Mouse (Mus musculus) gastrocnemius, postnatal 10 days (tissue): ENCODE results near the gene Plcb4. TPM values are rescaled to one million over a fixed set of nuclear protein-coding genes. Genes with fewer than 3 reads are reported as not detected.

Experiments
- DNase-seq: peaks from one replicate; pipeline ENCODE4 v3.0.0; 2021; ENCODE audit warnings: mixed read lengths
- long read RNA-seq, 2 experiments: library from polyadenylated mRNA; stranded (forward); transcript quantifications; one replicate each; pipeline ENCODE4 v2.0.0; 2021
- total RNA-seq, 2 experiments: library from RNA; stranded (reverse); gene quantifications; 2 replicates each; pipeline ENCODE4 v1.2.3; 2021

The Plcb4 gene
- total RNA-seq, result 10 to 100 TPM; 32.8 to 39.9 TPM
- long read RNA-seq, experiment 1, partial matches to known transcripts, result 0 of 12 reads
- long read RNA-seq, experiment 1, other reads (novel, unspliced or antisense), result 12 of 12 reads
- long read RNA-seq, experiment 2, partial matches to known transcripts, result 6 of 12 reads
- long read RNA-seq, experiment 2, other reads (novel, unspliced or antisense), result 6 of 12 reads

DNA sequence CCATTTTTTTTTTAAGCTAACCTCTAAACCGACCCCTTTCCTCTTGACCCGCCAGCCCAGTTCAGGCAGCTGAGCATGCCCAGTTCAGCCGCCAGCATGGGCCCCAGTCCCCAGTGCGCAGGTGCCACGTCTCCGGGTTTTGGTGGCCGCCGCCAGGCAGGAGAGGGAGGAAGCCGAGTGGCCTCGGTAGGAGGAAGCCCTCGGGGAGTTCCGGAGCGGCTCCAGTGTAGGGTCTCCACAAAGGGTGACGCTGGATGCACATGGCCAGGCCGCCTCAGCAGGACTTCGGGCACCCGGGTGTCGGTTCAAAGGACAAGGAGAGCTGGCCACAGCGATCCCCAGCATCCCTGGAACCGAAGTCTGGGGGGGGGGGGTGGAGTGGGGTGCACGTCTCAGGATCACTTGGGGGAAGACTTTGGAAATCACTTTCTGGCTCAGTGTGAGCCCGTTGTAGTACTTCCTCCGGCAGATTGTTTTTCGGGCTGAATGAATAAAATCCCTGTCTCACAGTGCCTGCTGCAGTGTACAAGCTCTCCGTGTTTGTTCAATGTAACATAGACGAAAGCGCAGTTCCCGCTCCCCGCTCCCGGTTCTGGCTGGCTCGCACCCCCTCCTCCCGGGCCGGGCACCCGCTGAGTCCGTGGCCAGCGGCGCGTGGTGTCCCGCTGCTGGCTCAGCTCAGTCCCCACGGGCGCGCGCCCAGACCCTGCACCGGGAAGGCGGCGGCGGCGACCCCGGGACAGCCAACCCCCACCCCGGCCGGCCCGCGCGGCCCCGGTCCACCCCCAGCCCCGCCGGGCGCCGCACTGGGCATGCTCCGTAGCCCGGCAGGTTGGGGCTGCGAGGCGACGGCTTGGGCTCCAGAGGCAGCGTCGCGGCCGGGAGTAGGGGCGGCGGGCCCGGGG is at the start of gene Plcb4:
TSS of gene Plcb4 (plus strand) at position 526 of the 905 bp plus-strand sequence.
- DNase-seq, result peak; percentile 76

GRCm38 (mm10) chr2:135614651-135615261 is 44.1 kb upstream of the Plcb4 start:
- no peak for DNase-seq

DNA sequence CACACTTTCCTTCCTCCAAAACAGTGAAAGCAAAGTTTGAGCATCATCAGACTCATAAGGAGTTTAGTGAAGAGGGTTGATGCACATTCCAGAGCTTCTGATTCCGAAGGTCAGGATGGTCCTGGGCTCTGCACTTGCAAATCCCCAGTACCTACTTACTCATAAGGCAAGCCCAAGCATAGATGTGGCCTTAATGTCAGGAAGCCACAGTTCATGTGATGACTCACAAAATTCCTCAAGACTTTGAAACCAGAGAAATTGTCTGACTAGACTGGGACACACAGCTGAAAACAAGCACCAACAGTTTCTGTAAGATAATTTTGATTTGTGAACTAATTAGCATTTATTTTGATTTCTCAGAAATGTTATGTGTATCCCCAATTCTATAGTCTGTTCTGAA is 42.7 kb upstream of the Plcb4 start:
- no peak for DNase-seq

- no peak for DNase-seq
Measured at GRCm38 (mm10) chr2:135618551-135618950, 40.3 kb upstream of the Plcb4 start.

DNA sequence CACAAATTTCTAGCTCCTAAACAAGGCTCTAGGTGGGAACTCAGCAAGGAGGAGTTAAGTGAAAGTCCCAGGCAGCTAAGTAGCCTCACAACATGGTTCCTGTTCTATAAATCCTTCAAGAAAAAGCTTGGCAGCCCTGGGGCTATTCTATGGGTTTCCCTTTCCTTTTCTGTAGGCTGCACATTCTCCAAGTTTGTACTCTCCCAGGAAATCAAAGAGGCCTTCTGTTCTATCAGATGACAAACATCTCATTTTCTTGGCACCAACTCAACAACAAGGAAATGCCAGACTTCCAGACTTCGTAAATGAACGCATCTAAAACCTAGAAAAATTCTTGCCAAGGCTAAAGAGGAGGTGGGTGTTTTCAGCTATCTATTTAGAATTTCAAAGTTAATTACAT is 38.9 kb upstream of the Plcb4 start:
- no peak for DNase-seq

GRCm38 (mm10) chr2:135627821-135628220 is 31.0 kb upstream of the Plcb4 start:
- no peak for DNase-seq

- DNase-seq, result no peak
Measured at GRCm38 (mm10) chr2:135637227-135637626, 21.6 kb upstream of the Plcb4 start.

DNA sequence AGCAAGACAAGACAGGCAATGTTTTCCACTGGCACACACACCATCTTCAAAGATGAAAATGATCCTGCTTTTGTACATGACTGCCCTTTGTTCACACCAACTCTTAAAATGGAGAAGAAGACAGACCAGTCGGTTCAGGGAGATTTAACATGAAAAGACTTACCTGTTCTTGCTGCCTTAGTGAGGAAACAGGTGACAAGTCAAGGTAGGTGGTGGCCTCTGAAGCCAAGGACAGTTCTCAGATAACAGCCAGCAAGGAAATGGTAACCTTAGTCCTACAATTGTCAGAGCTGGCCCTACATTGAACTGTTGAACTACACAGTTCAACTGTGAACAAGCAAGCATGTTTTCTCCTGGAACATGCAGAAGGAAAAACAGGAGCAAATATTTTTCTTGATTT is 17.8 kb upstream of the Plcb4 start:
- DNase-seq, result no peak

DNA sequence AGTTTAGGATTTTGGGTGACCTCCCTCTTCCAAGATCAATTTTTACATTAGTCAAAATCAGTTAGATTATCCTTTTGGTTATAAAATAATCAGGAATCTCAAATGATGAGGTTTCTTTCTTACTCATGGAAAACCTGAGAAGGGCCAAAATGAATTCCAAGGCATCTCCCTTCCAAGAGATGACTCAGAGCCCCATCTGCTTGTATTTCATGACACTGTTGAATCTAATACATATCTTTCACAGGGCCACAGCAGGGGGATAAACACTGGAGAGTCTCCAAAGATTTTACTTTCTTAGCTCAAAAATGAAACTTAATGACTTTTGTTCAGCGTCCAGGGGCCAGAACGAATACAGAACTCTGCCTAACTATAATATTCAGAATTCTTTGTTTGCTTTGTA is 17.2 kb upstream of the Plcb4 start:
- no peak for DNase-seq

DNA sequence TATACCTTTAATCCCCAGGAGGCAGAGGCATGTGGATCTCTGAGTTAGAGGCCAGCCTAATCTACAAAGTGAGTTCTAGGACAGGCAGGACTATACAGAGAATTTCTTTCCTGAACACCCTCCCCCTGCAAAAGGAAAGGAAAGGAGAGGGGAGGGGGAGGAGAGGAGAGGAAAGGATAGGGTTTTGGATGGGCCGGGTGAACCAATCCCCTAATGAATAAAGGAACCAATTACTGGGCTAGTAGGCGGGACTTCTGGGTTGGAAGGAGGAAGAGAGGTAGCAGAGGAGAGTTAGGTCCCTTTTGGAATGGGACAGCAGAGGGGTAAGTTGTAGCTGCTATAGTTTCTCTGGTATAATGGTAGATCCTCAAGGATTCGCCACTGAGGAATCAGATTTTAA is 12.6 kb upstream of the Plcb4 start:
- no peak for DNase-seq

GRCm38 (mm10) chr2:135646654-135647053 is 12.2 kb upstream of the Plcb4 start:
- no peak for DNase-seq

- DNase-seq, result no peak
Measured at GRCm38 (mm10) chr2:135647985-135648384, 10.8 kb upstream of the Plcb4 start.

DNA sequence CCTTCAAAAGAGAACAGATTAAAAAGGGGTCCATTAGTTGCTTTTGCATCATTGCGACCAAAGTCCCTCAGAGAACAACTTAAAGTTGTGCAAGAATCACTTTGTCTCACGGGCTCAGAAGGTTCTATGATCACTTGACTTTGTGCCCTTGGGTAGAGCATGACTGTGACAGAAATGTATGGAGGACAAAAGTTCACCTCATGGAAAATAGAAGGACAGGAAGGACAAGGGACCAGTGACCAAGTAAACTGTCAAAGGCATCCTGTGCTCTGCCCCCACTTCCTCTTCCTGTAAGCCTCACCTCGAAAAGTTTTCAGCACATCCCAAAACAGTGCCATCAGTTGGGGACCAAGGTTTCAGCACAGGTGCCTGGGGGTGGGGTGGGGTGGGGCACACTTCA is 7.9 kb upstream of the Plcb4 start:
- no peak for DNase-seq

DNA sequence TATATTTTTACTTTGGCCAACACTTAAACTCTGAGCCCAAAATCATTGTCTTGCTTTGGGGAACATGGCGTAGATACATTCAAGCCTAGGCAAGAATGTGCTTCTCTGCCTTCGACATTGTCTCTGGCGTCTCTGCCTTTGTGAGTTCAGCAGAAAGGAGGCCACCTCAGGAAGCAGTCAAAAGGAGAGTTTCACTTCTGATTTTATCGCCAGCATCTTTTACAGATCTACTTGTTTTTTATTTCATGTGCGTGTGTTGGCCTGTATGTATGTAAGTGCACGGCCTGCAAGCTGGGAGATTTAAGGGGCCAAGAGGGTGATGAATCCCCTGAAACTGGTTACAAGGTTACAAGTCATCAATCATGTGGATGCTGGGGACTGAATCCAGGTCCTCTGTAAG is 6.8 kb upstream of the Plcb4 start:
- DNase-seq, result no peak

- no peak for DNase-seq
Measured at GRCm38 (mm10) chr2:135652451-135652850, 6.4 kb upstream of the Plcb4 start.

- no peak for DNase-seq
Measured at GRCm38 (mm10) chr2:135655948-135656347, 2.9 kb upstream of the Plcb4 start.

DNA sequence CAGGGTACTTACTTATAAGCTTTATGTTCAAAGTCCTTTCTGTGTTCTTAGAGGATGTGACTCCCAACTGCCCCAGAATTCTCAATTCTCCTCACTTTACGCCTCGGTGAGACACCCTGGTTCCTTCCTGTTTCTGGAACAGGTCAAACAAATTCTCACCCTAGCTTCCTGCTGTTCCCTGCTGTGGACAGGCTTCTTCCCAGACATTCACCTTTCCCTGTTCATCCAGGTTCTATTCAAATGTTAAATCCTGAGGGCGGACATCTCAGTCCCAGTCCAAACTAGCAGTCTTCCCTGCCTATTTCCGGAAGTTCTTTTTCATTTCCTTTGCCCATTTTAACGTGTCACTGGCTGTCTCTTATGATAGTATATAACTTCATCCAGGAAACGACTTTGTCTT is 2.2 kb upstream of the Plcb4 start:
- no peak for DNase-seq

DNA sequence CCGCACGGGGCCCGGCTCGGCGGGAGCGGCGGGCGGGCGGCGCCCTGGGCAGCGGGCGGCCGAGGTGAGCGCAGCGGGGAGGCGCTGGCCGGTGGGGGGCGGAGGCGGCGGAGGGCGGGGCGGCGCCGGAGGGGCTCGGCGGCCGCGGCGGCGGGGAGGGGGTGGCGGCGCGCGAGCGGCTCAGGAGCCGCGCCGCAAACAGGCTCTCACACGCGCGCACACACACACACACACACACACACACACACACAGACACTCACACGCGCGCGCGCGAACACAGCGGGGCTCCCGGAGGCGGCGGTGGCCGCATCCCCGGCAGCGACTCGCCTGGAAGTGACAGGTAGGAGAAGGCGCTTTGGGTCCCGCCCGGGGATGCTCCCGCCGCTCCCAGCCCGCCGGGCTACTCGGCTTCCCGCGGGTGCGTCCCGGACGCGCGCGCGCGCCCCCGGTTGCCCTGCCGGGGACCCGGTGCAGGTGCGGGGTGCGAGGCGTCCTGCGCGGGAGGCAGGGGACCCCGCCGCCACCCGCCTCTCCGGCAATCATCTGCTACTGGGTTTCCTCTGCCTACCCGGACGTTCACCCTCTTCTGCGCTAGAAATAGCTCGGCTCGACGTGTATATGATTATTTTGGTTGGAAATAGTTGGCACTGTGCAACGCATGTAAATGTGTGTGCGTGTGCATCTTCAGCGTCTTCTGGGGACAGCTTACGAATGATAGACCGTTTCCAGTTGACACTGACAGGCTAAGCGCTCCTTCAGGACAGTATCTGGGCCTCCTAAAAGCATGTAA is 775 bp downstream of the Plcb4 start:
- DNase-seq, result peak; percentile 71

GRCm38 (mm10) chr2:135660816-135661215 is 2.0 kb downstream of the Plcb4 start:
- DNase-seq, result no peak

DNA sequence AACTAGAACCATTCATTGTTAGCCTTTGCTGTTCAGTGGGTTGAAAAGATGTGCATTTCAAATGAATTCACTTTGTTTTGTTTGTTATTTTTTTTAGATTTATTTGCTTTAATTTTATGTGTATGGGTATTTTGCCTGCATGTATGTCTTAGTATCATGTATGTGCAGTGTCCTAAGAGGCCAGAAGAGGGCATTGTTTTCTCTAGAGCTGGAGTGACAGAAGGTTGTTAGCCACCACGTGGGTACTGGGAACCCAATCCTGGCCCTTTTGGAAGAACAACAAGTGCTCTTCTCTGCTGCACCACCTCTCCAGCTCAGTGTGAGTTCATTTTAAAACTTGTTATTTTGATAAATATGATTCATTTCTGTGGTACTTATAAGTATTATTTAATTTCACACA is 5.0 kb downstream of the Plcb4 start:
- DNase-seq, result no peak

GRCm38 (mm10) chr2:135667496-135667895 is 8.7 kb downstream of the Plcb4 start:
- DNase-seq, result no peak

DNA sequence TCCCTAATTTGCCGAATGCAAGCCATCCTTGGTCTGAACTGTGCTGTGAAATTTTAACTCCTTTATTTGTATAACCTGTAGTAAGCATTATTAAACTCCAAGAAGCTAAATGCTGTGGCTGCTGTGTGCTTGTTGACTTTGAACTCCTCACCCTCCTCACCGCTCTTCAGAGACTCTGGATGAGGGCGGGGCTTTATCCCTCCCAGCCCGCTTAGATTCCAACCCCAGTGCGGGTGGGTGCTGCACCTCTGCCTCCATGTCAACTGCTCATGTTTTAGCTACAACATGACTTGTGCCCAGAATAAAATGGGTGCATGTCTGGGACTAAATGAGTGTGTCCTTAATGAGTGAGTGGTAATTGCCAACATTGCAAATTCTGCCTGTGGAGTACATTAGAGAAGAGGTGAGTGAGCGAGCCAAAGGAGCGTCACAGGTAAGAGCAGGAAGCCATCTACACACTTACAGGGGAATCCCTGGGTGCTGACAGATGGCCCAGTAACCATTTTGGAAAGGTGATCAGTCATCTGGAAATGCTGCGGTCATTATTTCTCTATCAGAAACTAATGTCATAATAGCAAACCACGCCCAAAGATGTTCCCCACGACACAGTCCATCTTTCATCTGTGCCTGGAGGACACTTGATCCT is 13.8 kb downstream of the Plcb4 start:
- DNase-seq, result no peak
